Mouse (Mus musculus): ENCODE data around the gene Ube2l3. TPM values are rescaled to one million over a fixed set of nuclear protein-coding genes. Genes with fewer than 3 reads are reported as not detected.
"Not testable (repeated sequence)": the region's sequence is repeated elsewhere in the genome, so short reads cannot be mapped to it uniquely, and the experiment has no call there.

Gene Ube2l3
- polyA plus RNA-seq, 1 experiment from 2014 or later = 362 TPM

DNA sequence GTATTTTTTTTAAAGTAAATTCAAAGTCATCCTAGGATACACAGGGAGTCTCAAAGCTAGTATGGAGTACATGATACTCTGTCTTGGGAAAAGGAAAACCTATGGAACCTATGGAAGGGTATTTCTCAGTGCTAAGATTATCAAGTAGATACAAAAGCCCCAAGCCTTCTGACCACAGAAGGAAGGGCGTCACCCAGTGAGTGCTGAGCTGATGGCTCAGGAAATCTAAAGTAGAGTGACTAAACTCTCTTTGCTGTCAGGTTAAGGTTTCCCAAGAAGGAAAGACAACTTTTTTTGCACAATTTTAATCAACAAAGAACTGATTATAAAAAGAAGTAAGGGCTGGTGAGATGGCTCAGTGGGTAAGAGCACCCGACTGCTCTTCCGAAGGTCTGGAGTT is 22.7 kb downstream of the Ube2l3 start:
- Histone ChIP-seq H3K4me1 (replicated peaks) (no peaks in the 10 kb centered on the region), H3K9me3 (no peaks in the 10 kb centered on the region), H3K9ac (replicated peaks) (no peak overlapping the region), H3K4me2 (no peak overlapping the region), H3K27ac (no peak overlapping the region), H3K27me3 (no peaks in the 10 kb centered on the region), H3K4me3 (replicated peaks) (no peak overlapping the region), H3K36me3 (peaks cover 37% of the 10 kb centered on the region)
- 90% methylated on average over 3 of the region's 3 CpGs for WGBS
- no peak for ATAC-seq (ENCODE audit: insufficient number of reproducible peaks, insufficient read depth, low FRiP score, low TSS enrichment, low read depth)

DNA sequence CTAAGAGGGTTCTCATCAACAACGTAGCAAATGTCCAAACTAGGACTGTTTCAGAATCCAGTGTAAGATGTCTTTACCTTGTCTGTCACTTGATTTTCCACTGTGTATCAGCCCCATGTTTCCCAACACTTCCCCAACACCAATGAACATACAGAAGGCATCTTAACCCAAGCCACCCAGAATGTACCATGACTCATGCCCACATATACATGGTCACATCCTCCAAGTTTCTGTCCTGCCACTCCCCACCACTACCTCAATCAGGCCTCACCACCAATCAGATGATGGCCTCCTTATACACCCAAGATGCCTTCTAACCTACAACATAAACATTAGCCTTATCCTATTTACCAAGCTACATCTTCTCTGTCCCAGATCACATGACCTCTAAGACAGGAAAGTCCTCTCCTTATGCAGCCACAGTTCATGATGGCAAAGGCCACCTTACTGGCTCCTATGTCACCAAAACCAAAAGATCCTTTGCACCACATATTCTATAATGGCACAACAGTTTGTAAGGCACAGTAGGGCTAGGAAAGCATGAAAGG is 24.8 kb downstream of the Ube2l3 start:
- Histone ChIP-seq H3K27me3 (no peaks in the 10 kb centered on the region), H3K27ac (no peak overlapping the region), H3K9me3 (no peaks in the 10 kb centered on the region), H3K4me2 (no peak overlapping the region), H3K4me1 (replicated peaks) (no peaks in the 10 kb centered on the region), H3K4me3 (replicated peaks) (no peak overlapping the region), H3K9ac (replicated peaks) (no peak overlapping the region), H3K36me3 (peaks cover 51% of the 10 kb centered on the region)
- ATAC-seq (ENCODE audit: insufficient number of reproducible peaks, insufficient read depth, low FRiP score, low TSS enrichment, low read depth) = no peak
- WGBS = 100% methylated on average over 1 of the region's 1 CpGs

DNA sequence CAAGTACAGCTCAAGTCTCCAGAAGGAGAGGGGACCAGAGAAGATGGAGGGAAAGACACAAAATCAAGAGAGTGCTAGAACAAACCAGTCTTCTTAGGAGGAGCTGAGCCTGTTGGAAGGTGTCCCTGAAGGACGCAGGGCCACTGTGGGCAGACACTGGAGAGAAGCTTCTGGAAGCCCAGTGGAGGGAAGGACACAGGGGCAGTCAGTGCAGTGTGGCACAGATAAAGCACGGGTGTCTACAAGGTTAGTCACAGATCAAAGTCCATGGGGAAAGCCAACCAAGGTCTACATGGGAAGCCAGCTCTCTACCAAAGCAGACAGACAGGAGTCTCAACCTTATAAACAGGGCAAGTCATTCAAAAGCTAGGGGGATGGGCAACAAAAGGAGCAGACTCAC is 26.7 kb downstream of the Ube2l3 start:
- Histone ChIP-seq H3K4me1 (replicated peaks) (no peaks in the 10 kb centered on the region), H3K27me3 (no peaks in the 10 kb centered on the region), H3K36me3 (peaks cover 70% of the 10 kb centered on the region), H3K9me3 (no peaks in the 10 kb centered on the region), H3K27ac (no peak overlapping the region), H3K4me2 (no peak overlapping the region), H3K9ac (replicated peaks) (no peak overlapping the region), H3K4me3 (replicated peaks) (no peak overlapping the region)
- WGBS = 87% methylated on average over 2 of the region's 2 CpGs
- no peak for ATAC-seq (ENCODE audit: insufficient number of reproducible peaks, insufficient read depth, low FRiP score, low TSS enrichment, low read depth)

DNA sequence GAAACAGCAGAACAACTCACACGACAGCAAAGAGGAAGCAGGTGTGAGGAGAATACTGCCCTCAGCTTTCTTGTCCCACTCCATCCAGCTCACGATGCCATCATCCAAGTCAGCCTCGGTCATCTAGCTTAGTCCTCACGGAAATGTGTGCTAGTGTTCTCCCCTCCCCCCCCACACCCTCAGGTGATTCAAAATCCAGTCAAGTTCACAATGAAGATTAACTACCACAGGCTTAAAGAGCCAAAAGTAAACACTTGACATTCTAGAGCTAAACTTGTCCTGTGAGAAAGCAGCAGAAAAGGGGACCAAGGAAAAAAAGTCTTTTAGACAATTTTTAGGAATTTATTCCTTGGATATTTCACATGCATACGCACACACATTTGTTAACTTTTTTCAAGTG is 34.4 kb downstream of the Ube2l3 start:
- H3K9me3 ChIP-seq = no peaks in the 10 kb centered on the region
- WGBS = 86% methylated on average over 5 of the region's 5 CpGs
- H3K4me2 ChIP-seq = no peak overlapping the region
- H3K27ac ChIP-seq = no peak overlapping the region
- no peak for ATAC-seq (ENCODE audit: insufficient number of reproducible peaks, insufficient read depth, low FRiP score, low TSS enrichment, low read depth)
- H3K27me3 ChIP-seq = no peaks in the 10 kb centered on the region
- no peaks in the 10 kb centered on the region for H3K4me1 ChIP-seq (replicated peaks)
- no peak overlapping the region for H3K9ac ChIP-seq (replicated peaks)
- peaks cover 68% of the 10 kb centered on the region for H3K36me3 ChIP-seq
- no peak overlapping the region for H3K4me3 ChIP-seq (replicated peaks)

DNA sequence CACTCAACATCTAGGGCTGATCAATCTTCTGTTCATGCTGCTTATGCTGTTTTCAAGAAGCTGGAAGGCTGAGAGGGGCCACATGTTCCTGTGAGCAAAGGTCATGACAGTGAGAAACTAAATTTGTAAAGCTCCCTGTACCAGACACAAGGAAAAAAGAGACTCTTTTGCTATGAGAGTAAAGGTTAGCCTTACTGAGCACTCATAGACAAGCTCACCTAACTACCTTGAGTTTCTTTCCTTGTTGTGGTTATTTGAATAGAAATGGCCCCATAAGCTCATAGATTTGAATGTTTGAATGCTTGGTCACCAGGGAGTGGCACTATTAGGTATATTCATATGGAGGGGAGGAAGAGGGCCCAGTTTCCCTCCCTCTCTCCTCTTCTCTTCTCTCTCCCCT is 35.3 kb downstream of the Ube2l3 start:
- no peak overlapping the region for H3K4me3 ChIP-seq (replicated peaks)
- peaks cover 67% of the 10 kb centered on the region for H3K36me3 ChIP-seq
- H3K4me1 ChIP-seq (replicated peaks) = no peaks in the 10 kb centered on the region
- H3K9me3 ChIP-seq = no peaks in the 10 kb centered on the region
- H3K27me3 ChIP-seq = no peaks in the 10 kb centered on the region
- no peak for ATAC-seq (ENCODE audit: insufficient number of reproducible peaks, insufficient read depth, low FRiP score, low TSS enrichment, low read depth)
- H3K27ac ChIP-seq = no peak overlapping the region
- H3K9ac ChIP-seq (replicated peaks) = no peak overlapping the region
- no peak overlapping the region for H3K4me2 ChIP-seq

DNA sequence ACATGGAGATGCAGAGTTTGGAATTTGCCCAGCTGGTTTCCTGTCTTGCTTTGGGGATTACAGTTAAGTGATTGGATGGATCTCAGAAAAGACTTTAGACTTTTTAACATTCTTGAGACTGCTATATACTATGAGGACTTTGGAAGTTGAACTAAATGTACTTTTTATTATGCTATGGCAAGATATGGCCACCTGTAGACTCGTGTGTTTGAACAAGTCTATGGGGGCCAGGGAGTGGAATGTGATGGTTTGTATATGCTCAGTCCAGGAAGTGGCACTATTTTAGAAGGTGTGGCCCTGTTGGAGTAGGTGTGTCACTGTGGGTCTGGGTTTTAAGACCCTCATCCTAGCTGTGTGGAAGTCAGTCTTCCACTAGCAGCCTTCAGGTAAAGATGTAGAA is 37.0 kb downstream of the Ube2l3 start:
- not testable (repeated sequence) for H3K27me3 ChIP-seq; H3K4me1 ChIP-seq (replicated peaks); H3K9me3 ChIP-seq; H3K4me3 ChIP-seq (replicated peaks); H3K4me2 ChIP-seq; H3K27ac ChIP-seq; ATAC-seq (ENCODE audit: insufficient number of reproducible peaks, insufficient read depth, low FRiP score, low TSS enrichment, low read depth); H3K9ac ChIP-seq (replicated peaks)
- 94% methylated on average over 1 of the region's 1 CpGs for WGBS
- H3K36me3 ChIP-seq = peaks cover 56% of the 10 kb centered on the region

DNA sequence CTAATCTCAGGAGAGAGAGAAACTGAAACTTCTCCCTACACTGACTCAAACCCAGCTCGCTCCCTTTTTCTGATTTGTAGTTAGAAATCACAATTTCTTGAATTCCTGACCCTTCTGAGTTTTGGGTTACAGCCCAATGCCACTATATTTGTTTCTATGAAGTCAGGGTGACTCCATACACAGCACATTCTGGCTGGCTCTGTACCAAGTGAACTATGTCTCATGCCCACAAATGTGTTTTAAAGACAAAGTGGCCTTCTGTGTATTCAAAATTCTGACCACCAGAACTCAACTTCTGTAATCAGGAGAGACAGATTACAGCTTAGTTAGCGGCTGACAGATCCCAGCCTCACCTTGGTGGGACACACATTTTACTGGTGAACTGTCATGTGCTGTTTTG is 48.1 kb downstream of the Ube2l3 start:
- no peak overlapping the region for H3K27ac ChIP-seq
- no peak overlapping the region for H3K9ac ChIP-seq (replicated peaks)
- peaks cover 82% of the 10 kb centered on the region for H3K36me3 ChIP-seq
- no peaks in the 10 kb centered on the region for H3K27me3 ChIP-seq
- no peaks in the 10 kb centered on the region for H3K4me1 ChIP-seq (replicated peaks)
- 96% methylated on average over 2 of the region's 2 CpGs for WGBS
- H3K4me3 ChIP-seq (replicated peaks) = no peak overlapping the region
- no peak for ATAC-seq (ENCODE audit: insufficient number of reproducible peaks, insufficient read depth, low FRiP score, low TSS enrichment, low read depth)
- H3K4me2 ChIP-seq = no peak overlapping the region
- no peaks in the 10 kb centered on the region for H3K9me3 ChIP-seq

DNA sequence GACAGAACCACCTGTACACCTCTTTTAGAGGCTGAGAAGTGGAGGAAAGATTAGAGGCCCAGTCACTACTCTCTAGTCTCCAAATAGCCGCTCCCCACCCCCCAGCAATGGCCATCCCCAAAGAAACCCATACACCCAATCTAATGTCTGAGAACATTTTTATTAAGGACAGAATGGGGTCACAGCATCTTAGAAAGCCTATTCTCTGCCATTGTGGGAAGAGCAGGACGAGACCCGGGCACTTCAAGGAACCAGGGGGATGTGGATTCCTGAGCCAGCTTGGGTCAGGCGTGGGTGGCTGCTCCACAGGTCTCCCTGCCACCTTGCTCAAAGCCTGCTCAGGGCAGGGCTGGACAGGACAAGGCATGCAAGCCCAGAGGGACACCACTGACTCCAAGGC is 50.6 kb downstream of the Ube2l3 start:
- H3K9me3 ChIP-seq = no peaks in the 10 kb centered on the region
- peaks cover 11% of the 10 kb centered on the region; the same call in 1 of the 2 replicates for H3K4me1 ChIP-seq (replicated peaks)
- H3K4me3 ChIP-seq (replicated peaks) = no peak overlapping the region
- H3K36me3 ChIP-seq = peaks cover 57% of the 10 kb centered on the region
- H3K4me2 ChIP-seq = no peak overlapping the region
- no peak for ATAC-seq (ENCODE audit: insufficient number of reproducible peaks, insufficient read depth, low FRiP score, low TSS enrichment, low read depth)
- no peak overlapping the region for H3K27ac ChIP-seq
- no peak overlapping the region for H3K9ac ChIP-seq (replicated peaks)
- H3K27me3 ChIP-seq = peaks cover 17% of the 10 kb centered on the region
- 92% methylated on average over 4 of the region's 4 CpGs for WGBS

DNA sequence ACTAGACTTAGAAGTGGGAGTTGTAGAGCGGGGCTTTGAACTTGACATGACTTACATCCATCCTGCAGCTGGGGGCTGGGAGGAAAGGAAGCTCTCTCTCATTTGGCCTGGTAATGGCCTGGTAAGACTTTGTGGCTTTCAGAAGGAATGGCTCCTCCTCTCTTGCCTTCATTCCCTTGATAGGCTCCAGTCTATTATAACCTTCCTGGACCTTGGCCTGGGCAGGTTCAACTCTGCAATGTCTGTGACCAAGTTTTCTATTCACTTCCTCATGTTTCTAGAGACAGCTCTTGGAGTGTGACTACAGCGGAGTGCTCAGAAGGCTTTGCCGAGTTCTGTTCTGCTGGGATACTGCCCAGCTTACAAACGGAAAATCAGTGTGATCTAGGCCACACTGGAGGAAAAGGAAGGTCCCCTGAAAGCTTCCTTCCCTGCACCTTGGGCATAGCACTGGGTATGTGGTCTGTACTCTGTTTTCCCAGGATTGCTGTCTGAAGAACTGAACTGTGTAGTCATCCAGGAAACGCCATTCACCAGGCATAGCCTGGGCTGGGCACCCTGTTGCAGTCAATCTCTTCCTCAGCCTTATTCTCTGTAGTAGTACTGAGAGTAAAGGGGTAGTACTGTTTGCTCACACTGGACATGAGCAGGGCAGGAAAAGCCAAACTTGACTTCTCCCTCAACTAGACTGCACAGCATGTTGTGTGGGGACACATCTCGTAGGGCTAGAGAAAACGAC is 51.8 kb downstream of the Ube2l3 start:
- H3K36me3 ChIP-seq = peaks cover 46% of the 10 kb centered on the region
- H3K27me3 ChIP-seq = peaks cover 17% of the 10 kb centered on the region
- no peak overlapping the region for H3K27ac ChIP-seq
- ATAC-seq (ENCODE audit: insufficient number of reproducible peaks, insufficient read depth, low FRiP score, low TSS enrichment, low read depth) = no peak
- no peak overlapping the region for H3K4me2 ChIP-seq
- WGBS = 82% methylated on average over 7 of the region's 7 CpGs
- H3K9me3 ChIP-seq = no peaks in the 10 kb centered on the region
- peaks cover 11% of the 10 kb centered on the region; the same call in 1 of the 2 replicates for H3K4me1 ChIP-seq (replicated peaks)
- H3K4me3 ChIP-seq (replicated peaks) = no peak overlapping the region
- no peak overlapping the region for H3K9ac ChIP-seq (replicated peaks)

DNA sequence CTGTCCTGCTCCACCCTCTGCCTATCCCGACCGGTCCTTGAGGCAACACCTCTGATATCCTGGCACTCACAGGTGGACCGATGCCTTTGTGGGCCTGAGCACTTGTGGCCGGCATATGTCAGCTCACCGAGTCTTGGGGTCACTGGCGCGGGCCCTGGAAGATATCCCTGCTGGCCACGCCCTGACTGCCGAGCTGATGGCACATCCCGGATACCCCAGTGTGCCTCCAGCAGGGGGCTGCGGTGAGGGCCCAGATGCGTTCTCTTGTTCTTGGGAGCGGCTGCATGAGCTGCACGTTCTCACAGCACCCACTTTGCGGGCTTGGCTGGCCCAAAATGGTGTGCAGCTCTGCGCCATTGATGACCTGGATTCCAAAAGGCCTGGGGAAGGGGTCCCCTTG is 54.4 kb downstream of the Ube2l3 start:
- Histone ChIP-seq H3K4me1 (replicated peaks) (peaks cover 11% of the 10 kb centered on the region; the same call in 1 of the 2 replicates), H3K9ac (replicated peaks) (peak overlapping the region; percentile 18; the same call in 1 of the 2 replicates), H3K4me3 (replicated peaks) (peak overlapping the region; percentile 52), H3K27me3 (peaks cover 17% of the 10 kb centered on the region), H3K9me3 (no peaks in the 10 kb centered on the region), H3K4me2 (peak overlapping the region; percentile 97), H3K27ac (0 out of 2 replicates have a peak overlapping the region, but pooled peaks have one; percentile 35), H3K36me3 (peaks cover 23% of the 10 kb centered on the region)
- WGBS = 9% methylated on average over 16 of the region's 16 CpGs
- no peak for ATAC-seq (ENCODE audit: insufficient number of reproducible peaks, insufficient read depth, low FRiP score, low TSS enrichment, low read depth)

DNA sequence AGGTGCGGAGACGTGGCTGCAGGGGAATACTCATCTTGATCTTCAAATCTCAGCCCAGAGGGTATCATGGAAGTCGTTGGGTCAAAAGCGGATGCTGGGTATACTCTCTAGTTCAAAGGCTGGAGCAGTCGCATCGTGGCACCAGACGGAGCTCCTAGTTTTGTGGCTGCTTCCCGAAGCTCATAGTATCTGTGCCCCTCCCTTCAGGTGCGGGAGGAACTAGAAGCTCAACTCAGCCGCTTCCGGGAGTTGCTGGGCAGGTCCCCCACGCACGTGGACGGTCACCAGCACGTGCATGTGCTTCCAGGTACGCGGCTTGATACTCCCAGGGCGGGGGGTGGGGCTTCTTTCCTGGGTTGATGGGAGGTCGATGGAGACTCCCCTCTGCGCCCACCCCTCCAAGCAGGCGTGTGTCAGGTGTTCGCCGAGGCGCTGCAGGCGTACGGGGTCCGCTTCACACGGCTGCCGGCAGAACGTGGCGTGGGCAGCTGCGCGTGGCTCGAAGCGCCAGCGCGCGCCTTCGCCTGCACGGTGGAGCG is 55.0 kb downstream of the Ube2l3 start:
- peaks cover 17% of the 10 kb centered on the region for H3K36me3 ChIP-seq
- H3K4me3 ChIP-seq (replicated peaks) = peak overlapping the region; percentile 52
- H3K27ac ChIP-seq = no peak overlapping the region
- peak overlapping the region; percentile 50 for H3K9ac ChIP-seq (replicated peaks)
- no peak for ATAC-seq (ENCODE audit: insufficient number of reproducible peaks, insufficient read depth, low FRiP score, low TSS enrichment, low read depth)
- H3K4me2 ChIP-seq = peak overlapping the region; percentile 97
- peaks cover 11% of the 10 kb centered on the region; the same call in 1 of the 2 replicates for H3K4me1 ChIP-seq (replicated peaks)
- no peaks in the 10 kb centered on the region for H3K9me3 ChIP-seq
- WGBS = under 1% methylated on average over 41 of the region's 41 CpGs
- H3K27me3 ChIP-seq = peaks cover 17% of the 10 kb centered on the region
